Mouse (Mus musculus) CH12.LX (cell line): ENCODE data around the gene Gm6993. TPM values are rescaled to one million over a fixed set of nuclear protein-coding genes. Genes with fewer than 3 reads are reported as not detected.

ENCODE experiments used
- DNase-seq: peaks from one replicate; pipeline ENCODE4 v3.0.0-alpha.2; 2013; ENCODE audit errors: extremely low read depth
- H3K27ac ChIP-seq: 2 replicates; pipeline ENCODE4 v1.5.1; 2012; ENCODE audit warnings: low read depth, mild to moderate bottlenecking, control low read depth, moderate library complexity; ENCODE audit not compliant: insufficient read depth
- H3K27me3 ChIP-seq: replicated peaks from 2 replicates; pipeline ENCODE3; 2012; ENCODE audit warnings: inconsistent platforms
- H3K36me3 ChIP-seq, 2 experiments: replicated peaks in 1 of 2; 2 replicates each; pipeline versions ENCODE3 to v1.6.1; 2012; ENCODE audit warnings: inconsistent platforms in 1 of 2, low read length in 1 of 2, mild to moderate bottlenecking in 1 of 2, mixed read lengths in 1 of 2, moderate library complexity in 1 of 2; ENCODE audit not compliant: control insufficient read depth in 1 of 2, insufficient read depth in 1 of 2
- H3K4me1 ChIP-seq, 2 experiments: 2 replicates each; pipeline ENCODE4 v1.6.1; 2012; ENCODE audit warnings: inconsistent platforms in 1 of 2, moderate library complexity in 1 of 2; ENCODE audit not compliant: insufficient read depth in 2 of 2, control insufficient read depth in 1 of 2
- H3K4me2 ChIP-seq: 2 replicates; pipeline ENCODE4 v1.6.1; 2012; ENCODE audit warnings: low read depth, mild to moderate bottlenecking, control low read depth; ENCODE audit not compliant: poor library complexity, insufficient read depth, severe bottlenecking
- H3K4me3 ChIP-seq, 3 experiments: fragments of 150-350 bp in 1 of 3; sonication (generic) in 1 of 3; replicated peaks in 1 of 3; 2 replicates each; pipeline versions ENCODE3 to v1.5.1; 2011 to 2012; ENCODE audit warnings: low read depth in 2 of 3, low read length in 2 of 3, mild to moderate bottlenecking in 2 of 3, moderate library complexity in 2 of 3, control low read depth in 1 of 3, improper control_type of control experiment in 1 of 3, inconsistent platforms in 1 of 3, mixed read lengths in 1 of 3; ENCODE audit not compliant: poor library complexity in 1 of 3
- H3K79me2 ChIP-seq: replicated peaks from 2 replicates; pipeline ENCODE4 v1.6.1; 2012; ENCODE audit warnings: mild to moderate bottlenecking, moderate library complexity; ENCODE audit not compliant: control insufficient read depth, poor library complexity, insufficient read depth, severe bottlenecking; ENCODE audit errors: extremely low read depth
- H3K9ac ChIP-seq: 2 replicates; pipeline ENCODE4 v1.6.1; 2012; ENCODE audit warnings: low read depth, mild to moderate bottlenecking, control low read depth, moderate library complexity; ENCODE audit not compliant: insufficient read depth
- H3K9me3 ChIP-seq: replicated peaks from 2 replicates; pipeline ENCODE3; 2012; ENCODE audit warnings: low read length, inconsistent platforms, mixed read lengths
- BHLHE40 ChIP-seq: IDR thresholded peaks from 2 replicates; pipeline ENCODE4 v1.6.1; 2011; ENCODE audit warnings: mild to moderate bottlenecking, low read depth, low read length, improper control_type of control experiment
- CHD1 ChIP-seq: IDR thresholded peaks from 2 replicates; pipeline ENCODE4 v1.6.1; 2012; ENCODE audit warnings: low read depth, low read length, improper control_type of control experiment, inconsistent platforms
- CTCF ChIP-seq, 2 experiments: IDR thresholded peaks in 1 of 2; conservative IDR thresholded peaks in 1 of 2; 2 replicates each; pipeline ENCODE4 v1.5.1; 2011 to 2012; ENCODE audit warnings: low read depth in 2 of 2, low read length in 2 of 2, improper control_type of control experiment in 1 of 2, inconsistent platforms in 1 of 2, mild to moderate bottlenecking in 1 of 2, moderate library complexity in 1 of 2
- E2F4 ChIP-seq: IDR thresholded peaks from 2 replicates; pipeline ENCODE4 v1.6.1; 2011; ENCODE audit warnings: low read depth, low read length, improper control_type of control experiment; ENCODE audit not compliant: insufficient replicate concordance
- ELF1 ChIP-seq: IDR thresholded peaks from 2 replicates; pipeline ENCODE4 v1.6.1; 2014; ENCODE audit warnings: low read depth, mild to moderate bottlenecking, inconsistent platforms, low read length, improper control_type of control experiment
- ETS1 ChIP-seq: conservative IDR thresholded peaks from 2 replicates; pipeline ENCODE4 v1.6.1; 2012; ENCODE audit warnings: low read depth, mild to moderate bottlenecking, inconsistent platforms, low read length, improper control_type of control experiment, moderate library complexity
- GABPA ChIP-seq: IDR thresholded peaks from 2 replicates; pipeline ENCODE4 v1.6.1; 2012; ENCODE audit warnings: low read depth, low read length, improper control_type of control experiment, inconsistent platforms; ENCODE audit not compliant: insufficient replicate concordance
- JUN ChIP-seq: IDR thresholded peaks from 2 replicates; pipeline ENCODE4 v1.6.1; 2011; ENCODE audit warnings: low read depth, mild to moderate bottlenecking, low read length, improper control_type of control experiment, moderate library complexity; ENCODE audit not compliant: insufficient read depth
- JUND ChIP-seq: conservative IDR thresholded peaks from 2 replicates; pipeline ENCODE4 v1.6.1; 2011; ENCODE audit warnings: low read depth, low read length, improper control_type of control experiment
- KAT2A ChIP-seq: IDR thresholded peaks from 2 replicates; pipeline ENCODE4 v1.6.1; 2012; ENCODE audit warnings: low read length, improper control_type of control experiment, inconsistent platforms; ENCODE audit not compliant: insufficient replicate concordance
- MAFK ChIP-seq: IDR thresholded peaks from 2 replicates; pipeline ENCODE4 v1.6.1; 2011; ENCODE audit warnings: low read length, improper control_type of control experiment; ENCODE audit not compliant: insufficient replicate concordance
- MEF2A ChIP-seq: IDR thresholded peaks from 2 replicates; pipeline ENCODE4 v1.6.1; 2014; ENCODE audit warnings: low read depth, mild to moderate bottlenecking, inconsistent platforms, low read length, improper control_type of control experiment, borderline replicate concordance
- MXI1 ChIP-seq: IDR thresholded peaks from 2 replicates; pipeline ENCODE4 v1.6.1; 2011; ENCODE audit warnings: mild to moderate bottlenecking, low read depth, low read length, improper control_type of control experiment
- MYC ChIP-seq: IDR thresholded peaks from 2 replicates; pipeline ENCODE4 v1.6.1; 2011; ENCODE audit warnings: low read depth, mild to moderate bottlenecking, improper control_type of control experiment, low read length
- NELFE ChIP-seq: IDR thresholded peaks from 2 replicates; pipeline ENCODE4 v1.6.1; 2011; ENCODE audit warnings: low read depth, low read length, improper control_type of control experiment
- NRF1 ChIP-seq: IDR thresholded peaks from 2 replicates; pipeline ENCODE4 v1.6.1; 2014; ENCODE audit warnings: low read depth, mild to moderate bottlenecking, inconsistent platforms, low read length, improper control_type of control experiment, moderate library complexity
- RAD21 ChIP-seq: IDR thresholded peaks from 2 replicates; pipeline ENCODE4 v1.6.1; 2011; ENCODE audit warnings: low read depth, mild to moderate bottlenecking, low read length, improper control_type of control experiment, moderate library complexity
- SIN3A ChIP-seq: IDR thresholded peaks from 2 replicates; pipeline ENCODE4 v1.6.1; 2012; ENCODE audit warnings: low read length, improper control_type of control experiment, inconsistent platforms
- SMC3 ChIP-seq: IDR thresholded peaks from 2 replicates; pipeline ENCODE4 v1.6.1; 2011; ENCODE audit warnings: low read depth, low read length, improper control_type of control experiment
- ZMIZ1 ChIP-seq: IDR thresholded peaks from 2 replicates; pipeline ENCODE4 v1.6.1; 2012; ENCODE audit warnings: low read depth, mild to moderate bottlenecking, inconsistent platforms, low read length, improper control_type of control experiment
- dilution Hi-C: fragments of 300-500 bp; cut with MboI; formaldehyde crosslinking; loops from 2 replicates; pipeline ENCODE4 v1.14.3; 2020; ENCODE audit warnings: low sequenced_read_pairs; ENCODE audit not compliant: extremely low pct_unique_long_range_greater_than_20kb, extremely low pct_ligation_motif_present
- in situ Hi-C: fragments of 300-500 bp; cut with MboI; formaldehyde crosslinking; loops from 3 replicates; pipeline ENCODE4 v1.14.3; 2019; ENCODE audit warnings: low sequenced_read_pairs, low pct_ligation_motif_present, low pct_unique_long_range_greater_than_20kb, mixed read lengths
- polyA plus RNA-seq: library from polyadenylated mRNA; unstranded; fragments of >175 nt; gene quantifications from 2 replicates; pipeline ENCODE4 v1.2.1, GENCODE M21; 2012; ENCODE audit warnings: low read depth; ENCODE audit not compliant: insufficient read length
- total RNA-seq, 2 experiments: library from RNA; depleted of rRNA; stranded (reverse); fragments of 300-350 nt in 1 of 2; fragments of >200 nt in 1 of 2; gene quantifications; 2 replicates each; pipeline ENCODE4 v1.2.3; 2012 to 2014

Gm6993 gene
- total RNA-seq (2012; rRNA removed) (not detected in 2 replicates), total RNA-seq (2014; rRNA removed) (not detected in 2 replicates), polyA plus RNA-seq (not detected in 2 replicates)

- Histone ChIP-seq H3K4me3 (no peak within 1 kb of the TSS), H3K27ac (no peak within 1 kb of the TSS), H3K79me2 (no peaks in the 10 kb centered on the region), H3K9me3 (no peaks in the 10 kb centered on the region), H3K4me1 (peaks cover 3 to 15% of the 10 kb centered on the region in 2 experiments; a peak in 3 of 4 replicates), H3K36me3 (no peaks in the 10 kb centered on the region), H3K4me2 (no peak within 1 kb of the TSS), H3K27me3 (no peaks in the 10 kb centered on the region), H3K9ac (no peak within 1 kb of the TSS)
- TF ChIP-seq RAD21: no peak
- no peak for TF ChIP-seq CTCF (conservative IDR thresholded peaks at IDR 0.05 in 1 of 2, IDR thresholded peaks at IDR 0.05 in 1 of 2; ENCODE audit: low read depth in 2 of 2, low read length in 2 of 2)
- TF ChIP-seq MAFK: no peak
- no peak for TF ChIP-seq GABPA
- no peak for TF ChIP-seq CHD1
- no peak for TF ChIP-seq KAT2A
- no peak for TF ChIP-seq JUND
- no peak for TF ChIP-seq BHLHE40
- TF ChIP-seq NRF1: no peak
- TF ChIP-seq SMC3: no peak
- no peak for TF ChIP-seq ELF1
- no peak for TF ChIP-seq E2F4
- dilution Hi-C loops: no loop called here
- in situ Hi-C loops: no loop called here
- no peak for DNase-seq
These were observed at the start of gene Gm6993 for GRCm38 (mm10) chr12:31240470-31240869. Gm6993 (plus strand) TSS chr12:31240770.

DNA sequence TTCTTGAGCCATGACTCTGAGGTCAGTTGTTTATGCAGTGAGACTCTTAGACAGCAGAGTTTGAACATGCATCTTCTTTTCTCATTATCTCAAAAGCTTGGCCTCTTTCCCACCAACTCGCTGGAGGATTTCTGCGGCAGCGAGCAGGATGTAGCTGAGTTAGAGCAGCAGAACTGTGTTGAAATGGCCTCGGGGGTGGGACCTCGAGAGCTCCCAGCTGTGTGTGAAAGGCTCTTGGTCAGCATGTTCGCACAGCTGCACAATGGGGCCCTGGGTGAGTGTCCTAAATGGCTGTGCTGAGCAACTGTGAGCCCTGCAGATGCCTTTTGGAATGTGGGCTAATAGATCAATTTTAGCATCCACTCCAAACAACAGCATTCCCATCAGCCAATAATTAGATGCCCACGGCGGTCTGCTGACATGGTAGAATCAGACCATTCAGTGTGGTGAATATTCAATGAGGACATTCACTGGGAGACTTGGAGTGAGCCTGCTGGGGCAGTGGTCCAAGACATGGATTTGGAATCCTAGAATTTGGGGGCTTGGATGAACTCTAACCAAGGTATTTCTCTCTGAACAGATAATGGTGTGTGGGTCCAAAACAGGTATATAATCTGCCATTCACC is 49.1 kb upstream of the Gm6993 start:
- peaks cover 0 to 6% of the 10 kb centered on the region in 2 experiments; a peak in 2 of 4 replicates for H3K4me1 ChIP-seq
- H3K36me3 ChIP-seq: no peaks in the 10 kb centered on the region
- H3K79me2 ChIP-seq: no peaks in the 10 kb centered on the region
- H3K9me3 ChIP-seq: no peaks in the 10 kb centered on the region
- no peak overlapping the region for H3K9ac ChIP-seq
- in situ Hi-C loops (no loop called here), dilution Hi-C loops (no loop called here)
- no peak for DNase-seq
- H3K4me3 ChIP-seq: no peak overlapping the region
- H3K27me3 ChIP-seq: no peaks in the 10 kb centered on the region
- H3K4me2 ChIP-seq: no peak overlapping the region
- H3K27ac ChIP-seq: no peak overlapping the region
- TF ChIP-seq MXI1: no peak
- no peak for TF ChIP-seq MEF2A
- TF ChIP-seq JUN: no peak
- no peak for TF ChIP-seq ZMIZ1
- TF ChIP-seq NRF1: no peak
- no peak for TF ChIP-seq NELFE
- TF ChIP-seq MYC: no peak
- no peak for TF ChIP-seq ETS1
- TF ChIP-seq CTCF (conservative IDR thresholded peaks at IDR 0.05 in 1 of 2, IDR thresholded peaks at IDR 0.05 in 1 of 2; ENCODE audit: low read depth in 2 of 2, low read length in 2 of 2): no peak
- TF ChIP-seq JUND: no peak
- TF ChIP-seq SIN3A: no peak
